In the genomic region with DNA sequence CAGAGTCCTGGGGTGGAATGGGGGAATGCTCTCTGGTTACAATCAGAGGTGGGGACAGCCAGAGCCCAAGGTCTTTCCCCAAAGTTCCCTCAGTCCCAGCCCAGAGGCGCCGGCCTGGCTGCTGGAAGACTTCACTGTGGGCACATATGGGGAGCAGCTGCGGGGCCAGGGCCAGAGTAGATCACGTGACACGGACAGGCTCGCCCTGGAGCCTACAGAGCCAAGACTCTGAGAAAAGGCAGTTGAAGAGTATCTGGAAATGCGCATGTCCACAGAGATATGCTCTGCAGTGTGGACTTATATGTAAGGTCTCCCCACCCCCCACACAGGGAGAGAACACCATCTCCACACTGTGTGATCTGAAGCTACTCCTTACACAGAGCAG, we compare ENCODE assay signal across 9 mouse cellular contexts. TPM values are rescaled to one million over a fixed set of nuclear protein-coding genes. Genes with fewer than 3 reads are reported as not detected.
DNase-seq lines count a peak whose midpoint lies in the region; ATAC-seq and TF ChIP-seq lines count a peak whose summit lies in the region.
"Had no signal": no experiment of that assay in that cellular context is flagged by ENCODE, and none has a peak within 500 bp of the region (broad histone marks: within the 10 kb centered on the region; RNA-seq: fewer than 3 reads in every experiment).

No protein-coding gene starts in this region.

- H3K4me1 ChIP-seq in midbrain, embryonic 10.5 days: peaks cover 72% of the 10 kb centered on the region
- H3K4me1 ChIP-seq in midbrain, embryonic 16.5 days (ENCODE audit: control insufficient read depth, insufficient read depth, low read length): peaks cover 2% of the 10 kb centered on the region
- H3K4me1 ChIP-seq in heart, adult 2 months (ENCODE audit: control insufficient read depth, insufficient read depth, low read length): peaks cover 26% of the 10 kb centered on the region
- peaks cover 16% of the 10 kb centered on the region for H3K4me1 ChIP-seq in kidney, adult 2 months (ENCODE audit: control insufficient read depth, insufficient read depth, low read length)
- peaks cover 58% of the 10 kb centered on the region for H3K4me1 ChIP-seq in lung, embryonic 16.5 days (replicated peaks; ENCODE audit: control insufficient read depth, insufficient read depth, low read length)
- H3K4me1 ChIP-seq in stomach, postnatal 0 days (replicated peaks; ENCODE audit: control insufficient read depth, insufficient read depth): peaks cover 11% of the 10 kb centered on the region

- no peak for TF ChIP-seq CTCF in heart, adult 2 months (IDR thresholded peaks at IDR 0.05)
- TF ChIP-seq CTCF in kidney, adult 2 months (conservative IDR thresholded peaks at IDR 0.05; ENCODE audit: insufficient read depth, insufficient read length, low read depth, low read length): no peak
- no peak for TF ChIP-seq CTCF in stomach, postnatal 0 days (IDR thresholded peaks at IDR 0.05; ENCODE audit: low read depth)

- H3K4me2 ChIP-seq in midbrain, embryonic 16.5 days (ENCODE audit: low read length): no peak overlapping the region
- 0 out of 2 replicates have a peak overlapping the region, but pooled peaks have one; percentile 4 for H3K4me2 ChIP-seq in lung, embryonic 16.5 days (ENCODE audit: low read depth, low read length)
- no peak overlapping the region; the same call in 1 of the 2 replicates for H3K4me2 ChIP-seq in stomach, postnatal 0 days (replicated peaks; ENCODE audit: low read depth)

- 67% methylated on average over 7 of the region's 7 CpGs for WGBS in midbrain, embryonic 10.5 days
- 57% methylated on average over 7 of the region's 7 CpGs for WGBS in midbrain, embryonic 16.5 days
- WGBS in heart, adult 2 months: 7% methylated on average over 7 of the region's 7 CpGs
- 43% methylated on average over 7 of the region's 7 CpGs for whole genome bisulfite sequencing in kidney, adult 2 months
- 16% methylated on average over 7 of the region's 7 CpGs for WGBS in lung, embryonic 16.5 days
- WGBS in stomach, postnatal 0 days: 22% methylated on average over 7 of the region's 7 CpGs

- H3K79me2 ChIP-seq in heart, adult 2 months (replicated peaks; ENCODE audit: control insufficient read depth, insufficient read depth, low read length): no peaks in the 10 kb centered on the region

- DNase-seq in midbrain, embryonic 10.5 days (ENCODE audit: low spot score): peak; percentile 57
- peak; percentile 77 to 84 for DNase-seq in heart, adult 2 months
- DNase-seq in kidney, adult 2 months: peak; percentile 71
- DNase-seq in stomach, postnatal 0 days (ENCODE audit: low spot score): peak; percentile 72
- no peak for DNase-seq in layer of hippocampus, adult 9-10 months (ENCODE audit: low spot score)
- no peak for DNase-seq in cerebellum, adult 8-10 months

- 0 out of 2 replicates have a peak, but pooled peaks have one; percentile 0 for TF ChIP-seq EP300 in heart, adult 2 months (IDR thresholded peaks at IDR 0.05; ENCODE audit: insufficient read depth, low read depth, low read length)
- TF ChIP-seq EP300 in stomach, postnatal 0 days (optimal IDR thresholded peaks at IDR 0.05): no peak

- TF ChIP-seq POLR2A in heart, adult 2 months (IDR thresholded peaks at IDR 0.05; ENCODE audit: insufficient read depth, low read depth, low read length): peak; percentile 44
- TF ChIP-seq POLR2A in kidney, adult 2 months (IDR thresholded peaks at IDR 0.05; ENCODE audit: low read depth, low read length): no peak

- no peak overlapping the region for H3K9ac ChIP-seq in midbrain, embryonic 16.5 days (ENCODE audit: low read depth, low read length)
- peak overlapping the region; percentile 34 for H3K9ac ChIP-seq in heart, adult 2 months (ENCODE audit: low read depth, low read length)
- peak overlapping the region; percentile 57 for H3K9ac ChIP-seq in lung, embryonic 16.5 days (ENCODE audit: low read length)
- H3K9ac ChIP-seq in stomach, postnatal 0 days (ENCODE audit: low read length): 0 out of 2 replicates have a peak overlapping the region, but pooled peaks have one; percentile 13

- no peak overlapping the region for H3K4me3 ChIP-seq in midbrain, embryonic 10.5 days
- H3K4me3 ChIP-seq in midbrain, embryonic 16.5 days (ENCODE audit: low read depth, low read length): no peak overlapping the region
- no peak overlapping the region for H3K4me3 ChIP-seq in heart, adult 2 months
- H3K4me3 ChIP-seq in kidney, adult 2 months (ENCODE audit: insufficient read depth, low read depth, low read length): no peak overlapping the region
- H3K4me3 ChIP-seq in lung, embryonic 16.5 days (ENCODE audit: low read length): no peak overlapping the region
- no peak overlapping the region for H3K4me3 ChIP-seq in stomach, postnatal 0 days (ENCODE audit: low read depth, low read length)

- ATAC-seq in midbrain, embryonic 16.5 days: no peak
- ATAC-seq in lung, embryonic 16.5 days (ENCODE audit: low read depth): peak; percentile 87
- ATAC-seq in stomach, postnatal 0 days (ENCODE audit: low FRiP score, low TSS enrichment): peak; percentile 66

- intact Hi-C loops in heart, adult 2 months (cut with DNase I): no loop called here

- peaks cover 12% of the 10 kb centered on the region for H3K27me3 ChIP-seq in midbrain, embryonic 10.5 days (ENCODE audit: low read depth, poor library complexity, severe bottlenecking)
- no peaks in the 10 kb centered on the region for H3K27me3 ChIP-seq in midbrain, embryonic 16.5 days (ENCODE audit: control insufficient read depth, insufficient read depth, low read depth, low read length)
- H3K27me3 ChIP-seq in heart, adult 2 months (ENCODE audit: control insufficient read depth, insufficient read depth, low read length): no peaks in the 10 kb centered on the region
- no peaks in the 10 kb centered on the region for H3K27me3 ChIP-seq in kidney, adult 2 months (replicated peaks; ENCODE audit: control insufficient read depth, insufficient read depth, low read length)
- no peaks in the 10 kb centered on the region for H3K27me3 ChIP-seq in lung, embryonic 16.5 days (ENCODE audit: control insufficient read depth, insufficient read depth, low read depth, low read length)
- H3K27me3 ChIP-seq in stomach, postnatal 0 days (ENCODE audit: control insufficient read depth, insufficient read depth, low read length): no peaks in the 10 kb centered on the region

- no peaks in the 10 kb centered on the region for H3K36me3 ChIP-seq in midbrain, embryonic 10.5 days
- no peaks in the 10 kb centered on the region for H3K36me3 ChIP-seq in midbrain, embryonic 16.5 days (ENCODE audit: control insufficient read depth, insufficient read depth, low read length)
- H3K36me3 ChIP-seq in heart, adult 2 months (ENCODE audit: control insufficient read depth, insufficient read depth, low read length): no peaks in the 10 kb centered on the region
- no peaks in the 10 kb centered on the region for H3K36me3 ChIP-seq in kidney, adult 2 months (ENCODE audit: control insufficient read depth, insufficient read depth, low read length)
- no peaks in the 10 kb centered on the region for H3K36me3 ChIP-seq in lung, embryonic 16.5 days (ENCODE audit: control insufficient read depth, insufficient read depth, low read length)
- H3K36me3 ChIP-seq in stomach, postnatal 0 days (ENCODE audit: control insufficient read depth, insufficient read depth, low read length): no peaks in the 10 kb centered on the region

- peak overlapping the region; percentile 75 for H3K27ac ChIP-seq in midbrain, embryonic 10.5 days (replicated peaks)
- no peak overlapping the region for H3K27ac ChIP-seq in midbrain, embryonic 16.5 days (ENCODE audit: low read length)
- H3K27ac ChIP-seq in heart, adult 2 months: peak overlapping the region; percentile 93
- peak overlapping the region; percentile 25 for H3K27ac ChIP-seq in kidney, adult 2 months (ENCODE audit: insufficient read depth, low read depth, low read length)
- peak overlapping the region; percentile 89 for H3K27ac ChIP-seq in lung, embryonic 16.5 days (ENCODE audit: low read length)
- peak overlapping the region; percentile 91 for H3K27ac ChIP-seq in stomach, postnatal 0 days (replicated peaks)

- H3K9me3 ChIP-seq in midbrain, embryonic 10.5 days (replicated peaks): no peaks in the 10 kb centered on the region
- no peaks in the 10 kb centered on the region for H3K9me3 ChIP-seq in midbrain, embryonic 16.5 days (replicated peaks; ENCODE audit: control insufficient read depth, low read length, poor library complexity, severe bottlenecking)
- H3K9me3 ChIP-seq in lung, embryonic 16.5 days (ENCODE audit: control insufficient read depth, low read length): no peaks in the 10 kb centered on the region
- no peaks in the 10 kb centered on the region for H3K9me3 ChIP-seq in stomach, postnatal 0 days (ENCODE audit: control insufficient read depth, low read length)

RNA-seq across cellular contexts. Expression of a gene that starts 6.4 kb away (rescaled TPM):
- 70.2 and 86.2 TPM in 2 replicates for polyA plus RNA-seq in midbrain, embryonic 10.5 days (2016; fragmentation: Nextera tagmentation; extraction: Ambion mirVana)
- 23.7 and 35.7 TPM in 2 replicates for polyA plus RNA-seq in midbrain, embryonic 16.5 days (2015; fragmentation: Nextera tagmentation; extraction: Ambion mirVana)
- 10 to 100 TPM; 56.5 to 59.8 TPM for total RNA-seq in heart, adult 2 months (2021)
- polyA plus RNA-seq in heart, adult 2 months (2012; rRNA removed): 74.7 and 113 TPM in 2 replicates
- 156 and 235 TPM in 2 replicates for polyA plus RNA-seq in kidney, adult 2 months (2012; rRNA removed)
- 186 and 189 TPM in 2 replicates for polyA plus RNA-seq in lung, embryonic 16.5 days (2015; fragmentation: Nextera tagmentation; extraction: Ambion mirVana)
- polyA plus RNA-seq in stomach, postnatal 0 days (2015; fragmentation: Nextera tagmentation; extraction: Ambion mirVana): 191 and 228 TPM in 2 replicates

RNA-seq across cellular contexts. Expression of a gene that starts 24.3 kb away (rescaled TPM):
- polyA plus RNA-seq in midbrain, embryonic 10.5 days (2016; fragmentation: Nextera tagmentation; extraction: Ambion mirVana): 4.2 and 4.6 TPM in 2 replicates
- polyA plus RNA-seq in midbrain, embryonic 16.5 days (2015; fragmentation: Nextera tagmentation; extraction: Ambion mirVana): 5.0 and 5.4 TPM in 2 replicates
- 10 to 100 TPM; 12.1 to 18.0 TPM for total RNA-seq in heart, adult 2 months (2021)
- 12.0 and 13.2 TPM in 2 replicates for polyA plus RNA-seq in heart, adult 2 months (2012; rRNA removed)
- 2.9 and 3.1 TPM in 2 replicates for polyA plus RNA-seq in kidney, adult 2 months (2012; rRNA removed)
- 99.6 and 104 TPM in 2 replicates for polyA plus RNA-seq in lung, embryonic 16.5 days (2015; fragmentation: Nextera tagmentation; extraction: Ambion mirVana)
- 9.8 and 10.6 TPM in 2 replicates for polyA plus RNA-seq in stomach, postnatal 0 days (2015; fragmentation: Nextera tagmentation; extraction: Ambion mirVana)
- total RNA-seq: MEL had no signal

RNA-seq across cellular contexts. Expression of a gene that starts 42.8 kb away (rescaled TPM):
- polyA plus RNA-seq in midbrain, embryonic 10.5 days (2016; fragmentation: Nextera tagmentation; extraction: Ambion mirVana): 42.9 and 45.3 TPM in 2 replicates
- 31.1 and 34.4 TPM in 2 replicates for polyA plus RNA-seq in midbrain, embryonic 16.5 days (2015; fragmentation: Nextera tagmentation; extraction: Ambion mirVana)
- 10 to 100 TPM; 14.8 to 18.2 TPM for total RNA-seq in heart, adult 2 months (2021)
- polyA plus RNA-seq in heart, adult 2 months (2012; rRNA removed): 8.6 and 12.1 TPM in 2 replicates
- 8.4 and 10.1 TPM in 2 replicates for polyA plus RNA-seq in kidney, adult 2 months (2012; rRNA removed)
- polyA plus RNA-seq in lung, embryonic 16.5 days (2015; fragmentation: Nextera tagmentation; extraction: Ambion mirVana): 26.1 and 27.4 TPM in 2 replicates
- polyA plus RNA-seq in stomach, postnatal 0 days (2015; fragmentation: Nextera tagmentation; extraction: Ambion mirVana): 22.9 and 23.4 TPM in 2 replicates

Comparison
In these comparisons a context has a peak if more than half of its experiments do, and no peak if none do; other contexts are left out.
1. DNase-seq: peak in midbrain, embryonic 10.5 days (single experiment), heart, adult 2 months (2 of 2), kidney, adult 2 months (single experiment) and stomach, postnatal 0 days (single experiment); none in layer of hippocampus, adult 9-10 months (single experiment) and cerebellum, adult 8-10 months (single experiment).